Mouse (Mus musculus): ENCODE data around the gene Adgrv1. TPM values are rescaled to one million over a fixed set of nuclear protein-coding genes. Genes with fewer than 3 reads are reported as not detected.
"Not testable (repeated sequence)": the region's sequence is repeated elsewhere in the genome, so short reads cannot be mapped to it uniquely, and the experiment has no call there.

Gene Adgrv1
- polyA plus RNA-seq, 1 experiment: 2.0 TPM

GRCm38 (mm10) chr13:81270396-81270795 is 362.6 kb downstream of the Adgrv1 start:
- no peak for DNase-seq (ENCODE audit: extremely low spot score in 1 of 2, low spot score in 1 of 2)

GRCm38 (mm10) chr13:81269056-81269455 is 363.9 kb downstream of the Adgrv1 start:
- no peak for DNase-seq (ENCODE audit: extremely low spot score in 1 of 2, low spot score in 1 of 2)

- DNase-seq (ENCODE audit: extremely low spot score in 1 of 2, low spot score in 1 of 2): not testable (repeated sequence)
Measured at GRCm38 (mm10) chr13:81267489-81267888, 365.5 kb downstream of the Adgrv1 start.

- DNase-seq (ENCODE audit: extremely low spot score in 1 of 2, low spot score in 1 of 2): peak in 1 of 2 experiments; percentile 2
Measured at GRCm38 (mm10) chr13:81264465-81264864, 368.5 kb downstream of the Adgrv1 start.

GRCm38 (mm10) chr13:81241181-81241580 is 391.8 kb downstream of the Adgrv1 start:
- DNase-seq (ENCODE audit: extremely low spot score in 1 of 2, low spot score in 1 of 2): no peak

- no peak for DNase-seq (ENCODE audit: extremely low spot score in 1 of 2, low spot score in 1 of 2)
Measured at GRCm38 (mm10) chr13:81239836-81240235, 393.1 kb downstream of the Adgrv1 start.

- DNase-seq (ENCODE audit: extremely low spot score in 1 of 2, low spot score in 1 of 2): no peak
Measured at GRCm38 (mm10) chr13:81239427-81239826, 393.5 kb downstream of the Adgrv1 start.

GRCm38 (mm10) chr13:81238855-81239254 is 394.1 kb downstream of the Adgrv1 start:
- no peak for DNase-seq (ENCODE audit: extremely low spot score in 1 of 2, low spot score in 1 of 2)

- DNase-seq (ENCODE audit: extremely low spot score in 1 of 2, low spot score in 1 of 2): no peak
Measured at GRCm38 (mm10) chr13:81237947-81238346, 395.0 kb downstream of the Adgrv1 start.

- DNase-seq (ENCODE audit: extremely low spot score in 1 of 2, low spot score in 1 of 2): no peak
Measured at GRCm38 (mm10) chr13:81236758-81237395, 396.1 kb downstream of the Adgrv1 start.

- no peak for DNase-seq (ENCODE audit: extremely low spot score in 1 of 2, low spot score in 1 of 2)
Measured at GRCm38 (mm10) chr13:81234031-81234430, 398.9 kb downstream of the Adgrv1 start.

GRCm38 (mm10) chr13:81232839-81233238 is 400.1 kb downstream of the Adgrv1 start:
- DNase-seq (ENCODE audit: extremely low spot score in 1 of 2, low spot score in 1 of 2): peak in 1 of 2 experiments; percentile 3

- DNase-seq (ENCODE audit: extremely low spot score in 1 of 2, low spot score in 1 of 2): no peak
Measured at GRCm38 (mm10) chr13:81230161-81230560, 402.8 kb downstream of the Adgrv1 start.

- DNase-seq (ENCODE audit: extremely low spot score in 1 of 2, low spot score in 1 of 2): no peak
Measured at GRCm38 (mm10) chr13:81223768-81224167, 409.2 kb downstream of the Adgrv1 start.

- no peak for DNase-seq (ENCODE audit: extremely low spot score in 1 of 2, low spot score in 1 of 2)
Measured at GRCm38 (mm10) chr13:81222377-81222776, 410.6 kb downstream of the Adgrv1 start.

- no peak for DNase-seq (ENCODE audit: extremely low spot score in 1 of 2, low spot score in 1 of 2)
Measured at GRCm38 (mm10) chr13:81211436-81211835, 421.5 kb downstream of the Adgrv1 start.

GRCm38 (mm10) chr13:81210516-81210915 is 422.4 kb downstream of the Adgrv1 start:
- DNase-seq (ENCODE audit: extremely low spot score in 1 of 2, low spot score in 1 of 2): no peak

- no peak for DNase-seq (ENCODE audit: extremely low spot score in 1 of 2, low spot score in 1 of 2)
Measured at GRCm38 (mm10) chr13:81209815-81210214, 423.1 kb downstream of the Adgrv1 start.

- DNase-seq (ENCODE audit: extremely low spot score in 1 of 2, low spot score in 1 of 2): no peak
Measured at GRCm38 (mm10) chr13:81208106-81208613, 424.8 kb downstream of the Adgrv1 start.

GRCm38 (mm10) chr13:81181966-81182908 is 450.7 kb downstream of the Adgrv1 start:
- no peak for DNase-seq (ENCODE audit: extremely low spot score in 1 of 2, low spot score in 1 of 2)

- DNase-seq (ENCODE audit: extremely low spot score in 1 of 2, low spot score in 1 of 2): no peak
Measured at GRCm38 (mm10) chr13:81181459-81181858, 451.5 kb downstream of the Adgrv1 start.
